Mouse (Mus musculus): Measurements from ENCODE around the gene Mapk1.
"Not testable (repeated sequence)": the region's sequence is repeated elsewhere in the genome, so short reads cannot be mapped to it uniquely, and the experiment has no call there.

- not testable (repeated sequence) for TF ChIP-seq POLR2A (IDR thresholded peaks at IDR 0.05; ENCODE audit: low read depth, low read length); CTCF (IDR thresholded peaks at IDR 0.05; ENCODE audit: borderline replicate concordance, insufficient read depth, low read length)
Observed at GRCm38 (mm10) chr16:16996121-16996729, 13.0 kb downstream of the Mapk1 start.

Measured in embryonic fibroblast, embryonic 13.5 days (primary cell).